Mouse (Mus musculus) regulatory T cell (primary cell): ENCODE data around the gene 2410131K14Rik.

ENCODE experiments used
- in situ Hi-C: fragments of 300-600 bp; cut with MboI, MseI; formaldehyde crosslinking; loops from one replicate; pipeline ENCODE4 v1.15.1; 2025; ENCODE audit warnings: high pct_unique_total_duplicates

Gene 2410131K14Rik

GRCm38 (mm10) chr5:118244606-118245443, at the start of gene 2410131K14Rik, which contains the start of gene Rnft2:
Gene 2410131K14Rik, plus strand, starts transcription at chr5:118245227.
Gene Rnft2, minus strand, starts transcription at chr5:118245116.
- in situ Hi-C loops, result loop anchor here (10.0 kb wide), 1 partner anchor 1880 kb away; no protein-coding TSS in a partner anchor

- in situ Hi-C loops, result no loop called here
Observed at GRCm38 (mm10) chr5:118197421-118197820, 47.6 kb upstream of the 2410131K14Rik start.

GRCm38 (mm10) chr5:118199670-118200069, 45.4 kb upstream of the 2410131K14Rik start:
- in situ Hi-C loops, result no loop called here

GRCm38 (mm10) chr5:118204675-118205440, 40.2 kb upstream of the 2410131K14Rik start:
- in situ Hi-C loops, result no loop called here

- in situ Hi-C loops, result no loop called here
Observed at GRCm38 (mm10) chr5:118205852-118206251, 39.2 kb upstream of the 2410131K14Rik start.

- in situ Hi-C loops, result no loop called here
Observed at GRCm38 (mm10) chr5:118214012-118214411, 31.0 kb upstream of the 2410131K14Rik start.

GRCm38 (mm10) chr5:118214418-118215154, 30.4 kb upstream of the 2410131K14Rik start:
- in situ Hi-C loops, result no loop called here

- in situ Hi-C loops, result no loop called here
Observed at GRCm38 (mm10) chr5:118217410-118217809, 27.6 kb upstream of the 2410131K14Rik start.

- in situ Hi-C loops, result loop anchor here (10.0 kb wide), 1 partner anchor 782 kb away; no protein-coding TSS in a partner anchor
Observed at GRCm38 (mm10) chr5:118223142-118223757, 21.8 kb upstream of the 2410131K14Rik start.

- in situ Hi-C loops, result no loop called here
Observed at GRCm38 (mm10) chr5:118230071-118230611, 14.9 kb upstream of the 2410131K14Rik start.

GRCm38 (mm10) chr5:118236891-118237290, 8.1 kb upstream of the 2410131K14Rik start:
- in situ Hi-C loops, result no loop called here

GRCm38 (mm10) chr5:118239671-118240070, 5.4 kb upstream of the 2410131K14Rik start:
- in situ Hi-C loops, result loop anchor here (10.0 kb wide), 1 partner anchor 1885 kb away; no protein-coding TSS in a partner anchor

GRCm38 (mm10) chr5:118245606-118246308, 730 bp downstream of the 2410131K14Rik start:
- in situ Hi-C loops, result loop anchor here (10.0 kb wide), 1 partner anchor 1879 kb away; no protein-coding TSS in a partner anchor

- in situ Hi-C loops, result loop anchor here (10.0 kb wide), 1 partner anchor 1877 kb away; no protein-coding TSS in a partner anchor
Observed at GRCm38 (mm10) chr5:118247378-118247777, 2.4 kb downstream of the 2410131K14Rik start.

- in situ Hi-C loops, result no loop called here
Observed at GRCm38 (mm10) chr5:118250987-118251386, 6.0 kb downstream of the 2410131K14Rik start.

GRCm38 (mm10) chr5:118253551-118253950, 8.5 kb downstream of the 2410131K14Rik start:
- in situ Hi-C loops, result no loop called here

- in situ Hi-C loops, result no loop called here
Observed at GRCm38 (mm10) chr5:118256981-118257380, 12.0 kb downstream of the 2410131K14Rik start.

- in situ Hi-C loops, result no loop called here
Observed at GRCm38 (mm10) chr5:118259152-118259551, 14.1 kb downstream of the 2410131K14Rik start.

GRCm38 (mm10) chr5:118259636-118260035, 14.6 kb downstream of the 2410131K14Rik start:
- in situ Hi-C loops, result loop anchor here (10.0 kb wide), 1 partner anchor 455 kb away; no protein-coding TSS in a partner anchor

GRCm38 (mm10) chr5:118260055-118260454, 15.0 kb downstream of the 2410131K14Rik start:
- in situ Hi-C loops, result loop anchor here (10.0 kb wide), 1 partner anchor 455 kb away; no protein-coding TSS in a partner anchor
